Mouse (Mus musculus): ENCODE data around the gene Nphp3.

DNA sequence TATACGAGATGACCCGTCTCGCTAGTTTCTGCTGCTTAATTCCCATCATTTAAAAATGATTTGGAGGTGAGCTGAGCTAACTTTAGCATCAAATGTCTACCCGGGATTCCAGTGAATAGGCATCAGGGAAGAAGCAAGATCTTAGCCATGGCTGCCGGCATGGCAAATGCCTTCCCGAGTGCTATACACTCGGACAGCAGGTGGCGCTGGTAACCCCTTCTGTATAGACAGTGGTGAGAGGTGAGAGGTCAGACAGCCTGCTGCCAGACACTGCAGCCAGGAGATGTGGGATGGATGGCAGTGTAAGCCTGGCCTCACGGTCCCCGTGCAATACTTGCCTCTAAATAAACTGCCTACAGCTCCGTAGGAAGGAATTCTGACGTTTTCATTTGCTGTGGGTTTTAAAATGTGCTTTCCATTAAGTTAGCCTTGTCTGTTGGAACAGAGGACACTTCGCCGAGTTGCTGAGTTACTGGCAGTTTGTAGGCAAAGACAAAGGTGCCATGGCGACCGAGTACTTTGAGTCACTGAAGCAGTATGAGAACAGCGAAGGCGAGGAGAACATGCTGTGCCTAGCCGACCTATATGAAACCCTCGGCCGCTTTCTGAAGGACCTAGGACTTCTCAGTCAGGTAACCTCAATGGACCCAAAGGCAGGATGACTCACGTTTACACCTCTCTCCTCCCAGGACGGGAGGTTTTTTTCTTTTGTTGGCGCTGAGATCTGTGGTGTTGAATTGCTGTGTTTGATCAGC is 33.1 kb downstream of the Nphp3 start:
- TF ChIP-seq CTCF (IDR thresholded peaks at IDR 0.05; ENCODE audit: borderline replicate concordance, insufficient read depth, low read length), result peak; percentile 78; the same call in 1 of the 2 replicates
- TF ChIP-seq POLR2A (IDR thresholded peaks at IDR 0.05; ENCODE audit: low read depth, low read length), result no peak

Data from embryonic fibroblast, embryonic 13.5 days (primary cell).